Mouse (Mus musculus) left cerebral cortex, adult 2 months (tissue): ENCODE results near the gene Bckdha. TPM values are rescaled to one million over a fixed set of nuclear protein-coding genes. Genes with fewer than 3 reads are reported as not detected.
A peak's percentile ranks its signal among the peaks of the same experiment; 100 is the strongest.

Source experiments
- DNase-seq, 2 experiments: peaks; one replicate each; pipeline ENCODE4 v3.0.0; 2021 to 2022; ENCODE audit warnings: low spot score in 2 of 2, mixed read lengths in 1 of 2; ENCODE audit errors: extremely low spot score in 1 of 2
- H3K27ac ChIP-seq: fragments of 200-600 bp; 2 replicates; pipeline ENCODE4 v1.8.1; 2022
- H3K4me3 ChIP-seq: fragments of 200-600 bp; 2 replicates; pipeline ENCODE4 v1.8.1; 2022
- CTCF ChIP-seq: fragments of 200-600 bp; IDR thresholded peaks from 2 replicates; pipeline ENCODE4 v1.8.1; 2022; ENCODE audit warnings: antibody characterized with exemption, mild to moderate bottlenecking, moderate library complexity
- intact Hi-C: fragments of 180-260 bp; cut with DNase I; formaldehyde crosslinking; loops from one replicate; pipeline ENCODE4 v1.15.1; 2025
- total RNA-seq, 2 experiments: library from RNA; stranded (reverse); gene quantifications; 2 replicates each; pipeline ENCODE4 v1.2.3; 2021

The Bckdha gene
- total RNA-seq, 2 experiments from 2014 or later: 32.9 to 33.9 TPM

DNA sequence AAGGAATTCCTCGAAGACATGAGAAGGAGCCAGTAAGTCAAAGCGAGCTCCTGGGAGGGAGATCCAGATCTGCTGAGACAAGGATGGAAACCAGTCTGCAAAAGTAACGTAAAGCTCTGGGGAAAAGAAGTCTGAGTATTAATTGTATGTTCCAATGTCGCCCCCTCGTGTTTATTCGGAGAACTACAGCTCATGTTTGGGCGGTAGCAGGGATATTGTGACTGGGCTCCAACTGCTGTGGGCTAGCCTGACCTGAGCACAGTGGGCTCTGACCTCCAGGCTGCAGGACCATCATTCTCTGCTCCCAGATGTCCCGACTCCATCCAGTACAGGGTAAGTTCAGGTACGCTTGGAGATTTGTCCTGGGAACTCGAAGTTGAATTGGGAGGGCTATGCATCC is 59.1 kb downstream of the Bckdha start:
- intact Hi-C loops: loop anchor here (2.0 to 5.0 kb wide), 2 partner anchors 112 to 175 kb away; no protein-coding TSS in a partner anchor
- TF ChIP-seq CTCF: peak; percentile 94
- H3K4me3 ChIP-seq: no peak overlapping the region
- H3K27ac ChIP-seq: no peak overlapping the region
- peak; percentile 64 to 78 for DNase-seq

DNA sequence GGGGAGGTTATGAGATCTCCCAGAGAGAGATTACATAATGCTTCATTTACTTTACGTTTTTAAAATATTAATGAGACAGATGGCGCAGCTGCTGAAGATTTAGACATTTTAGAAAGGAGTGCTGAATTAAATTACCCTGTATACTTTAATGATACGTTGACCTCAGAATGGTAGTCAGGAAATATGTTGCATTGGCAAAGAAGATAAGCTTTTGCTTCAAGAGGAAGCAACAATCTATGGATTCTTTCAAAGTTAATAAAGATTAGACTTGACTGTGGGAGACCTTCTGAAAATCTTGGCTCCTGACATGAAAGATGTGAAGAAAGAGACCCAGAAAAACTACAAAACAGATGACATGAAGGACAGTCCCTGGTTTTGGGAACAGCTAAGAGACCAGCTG is 64.9 kb downstream of the Bckdha start:
- Histone ChIP-seq H3K4me3 (no peak overlapping the region), H3K27ac (no peak overlapping the region)
- intact Hi-C loops: no loop called here
- DNase-seq: no peak
- no peak for TF ChIP-seq CTCF

DNA sequence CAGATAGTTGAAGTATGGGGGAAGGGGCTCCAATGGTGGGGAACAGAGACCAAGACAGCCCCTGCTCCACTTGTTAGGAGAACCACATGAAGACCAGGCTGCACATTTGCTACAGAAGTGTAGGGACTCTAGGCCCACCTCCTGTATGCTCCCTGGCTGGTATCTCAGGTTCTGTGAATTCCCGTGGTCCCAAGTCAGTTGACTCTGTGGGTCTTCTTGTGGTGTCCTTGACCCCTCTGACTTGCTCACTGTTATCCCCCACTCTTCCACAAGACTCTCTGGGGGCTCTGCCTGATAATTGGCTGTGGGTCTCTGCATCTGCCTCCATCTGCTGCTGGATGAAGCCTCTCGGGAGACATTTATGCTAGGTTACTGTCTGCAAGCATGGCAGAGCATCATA is 67.6 kb downstream of the Bckdha start:
- TF ChIP-seq CTCF: no peak
- intact Hi-C loops: no loop called here
- DNase-seq: no peak
- H3K4me3 ChIP-seq: no peak overlapping the region
- H3K27ac ChIP-seq: no peak overlapping the region

DNA sequence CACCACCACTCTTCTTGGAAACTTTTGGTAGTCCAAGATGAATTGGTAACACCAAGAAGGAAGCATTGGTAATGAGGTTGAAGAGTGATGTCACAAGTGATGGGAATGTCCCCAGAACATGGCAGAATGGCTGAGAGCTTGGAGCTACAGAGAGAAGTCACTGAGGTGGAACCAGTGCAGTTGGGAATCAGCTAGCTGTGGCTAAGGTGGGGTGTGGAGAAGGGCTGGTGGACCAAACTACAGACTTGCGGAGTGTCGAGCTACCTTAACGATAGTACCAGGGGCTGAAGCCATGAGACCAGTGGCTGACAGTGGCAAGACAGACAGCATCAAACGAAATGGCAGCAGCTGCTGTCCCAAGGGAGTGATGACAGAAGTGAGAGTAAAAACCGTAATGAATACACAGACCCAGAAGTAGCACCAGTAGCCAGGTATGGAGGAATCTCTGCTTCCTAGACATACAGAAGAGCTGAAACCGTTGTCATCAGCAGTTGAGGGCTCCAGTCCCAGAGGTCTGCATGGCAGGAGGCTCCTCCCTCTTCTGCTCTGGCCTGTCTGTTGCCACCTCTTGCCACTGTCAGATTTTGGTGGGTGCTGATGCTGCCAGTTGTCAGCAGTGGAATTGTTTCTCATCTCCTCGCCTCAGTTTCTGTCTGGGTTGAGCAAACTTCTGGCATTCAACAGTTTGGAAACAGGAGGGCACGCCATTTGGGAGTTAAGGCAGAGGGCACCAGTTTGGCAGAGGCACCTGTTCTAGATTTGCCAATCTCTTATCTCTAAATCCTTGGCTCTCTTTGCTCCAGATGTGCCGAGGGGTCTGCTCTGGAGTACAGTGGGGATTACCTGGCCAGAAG is 73.2 kb downstream of the Bckdha start:
- TF ChIP-seq CTCF: no peak

DNA sequence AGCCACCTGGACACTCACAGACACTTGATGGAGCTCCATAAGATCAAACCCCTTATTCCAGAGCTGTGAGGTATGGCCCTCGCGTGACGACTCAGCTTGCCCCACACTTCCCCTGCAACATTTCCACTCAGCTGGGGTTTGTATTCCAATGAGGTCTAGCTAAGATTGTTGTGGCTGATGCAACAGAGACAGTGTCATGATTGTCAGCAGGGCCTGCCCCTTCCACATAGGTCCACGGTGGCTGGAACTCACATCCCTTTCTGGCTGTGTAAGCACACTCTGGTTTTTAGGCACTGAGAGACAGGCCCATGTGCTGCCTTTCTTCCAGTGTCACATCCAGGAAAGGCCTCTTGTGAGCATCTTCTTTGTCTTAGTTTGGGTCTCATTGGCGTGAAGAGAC is 74.1 kb downstream of the Bckdha start:
- no peak overlapping the region for H3K4me3 ChIP-seq
- intact Hi-C loops: no loop called here
- TF ChIP-seq CTCF: no peak
- no peak for DNase-seq
- no peak overlapping the region for H3K27ac ChIP-seq

More for the DNA sequence above, 73.2 kb downstream of the Bckdha start:
- H3K27ac ChIP-seq: no peak overlapping the region
- intact Hi-C loops: no loop called here
- no peak for DNase-seq
- H3K4me3 ChIP-seq: no peak overlapping the region

DNA sequence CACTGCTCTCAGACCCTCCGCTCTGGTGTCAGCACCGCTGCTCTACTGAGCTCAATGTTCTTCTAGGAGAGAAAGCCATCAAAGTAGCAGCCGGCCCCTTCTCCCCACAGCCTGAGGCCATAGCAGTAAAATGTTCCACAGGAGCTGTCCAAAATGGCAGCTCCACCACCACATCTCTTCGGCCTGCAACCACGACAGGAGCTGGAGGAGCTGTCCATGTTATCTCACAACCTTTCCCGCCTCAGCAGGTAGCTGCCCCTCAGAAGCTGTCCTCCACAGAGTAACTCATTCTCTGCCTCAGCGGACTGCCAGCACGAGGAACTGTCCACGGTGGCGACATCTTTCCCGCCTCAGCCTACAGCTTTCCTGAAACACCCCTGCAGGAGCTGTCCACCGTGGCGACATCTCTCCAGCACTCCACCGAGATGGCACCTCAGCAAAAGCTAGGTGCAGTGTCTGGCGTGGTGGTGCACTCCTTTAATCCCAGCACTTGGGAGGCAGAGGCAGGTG is 76.4 kb downstream of the Bckdha start:
- no peak overlapping the region for H3K4me3 ChIP-seq
- intact Hi-C loops: no loop called here
- H3K27ac ChIP-seq: no peak overlapping the region
- DNase-seq: no peak
- TF ChIP-seq CTCF: no peak

Other genes with a start within 250 kb of the Bckdha start
- not detected for gene Cxcl17, start 246.1 kb downstream of the Bckdha start, total RNA-seq
- 1 to 10 TPM; 3.1 to 4.1 TPM for gene Ceacam1, start 181.4 kb downstream of the Bckdha start, total RNA-seq
- gene Ceacam2, start 119.1 kb downstream of the Bckdha start, total RNA-seq: under 1 TPM; 0.35 to 0.68 TPM
- not detected for gene Erich4, start 43.1 kb downstream of the Bckdha start, total RNA-seq
- 10 to 100 TPM; 51.0 to 55.7 TPM for gene Dmac2, start 39.6 kb downstream of the Bckdha start, total RNA-seq
- under 1 TPM; 0.65 to 0.68 TPM for gene B3gnt8, start 32.3 kb downstream of the Bckdha start, total RNA-seq
- 10 to 100 TPM; 23.3 to 24.0 TPM for gene Exosc5, start 183 bp upstream of the Bckdha start, total RNA-seq
- gene Tmem91, start 16.2 kb upstream of the Bckdha start, total RNA-seq: 10 to 100 TPM; 20.7 to 29.4 TPM
- gene B9d2, start 21.8 kb upstream of the Bckdha start, total RNA-seq: 10 to 100 TPM; 21.3 to 25.9 TPM
- 10 to 100 TPM in 1 of 2 experiments, 1 to 10 TPM in 1; 7.3 to 10.7 TPM for gene Tgfb1, start 28.0 kb upstream of the Bckdha start, total RNA-seq
- 10 to 100 TPM; 65.4 to 66.5 TPM for gene Ccdc97, start 60.1 kb upstream of the Bckdha start, total RNA-seq
- gene Hnrnpul1, start 95.8 kb upstream of the Bckdha start, total RNA-seq: 100 to 1,000 TPM in 1 of 2 experiments, 10 to 100 TPM in 1; 96.5 to 101 TPM
- gene Axl, start 129.7 kb upstream of the Bckdha start, total RNA-seq: 10 to 100 TPM; 33.2 to 40.5 TPM
- gene Cyp2s1, start 157.9 kb upstream of the Bckdha start, total RNA-seq: 1 to 10 TPM; 3.2 to 4.2 TPM
- under 1 TPM in 1 of 2 experiments, not detected in 1; 0.18 TPM for gene Cyp2b10, start 238.6 kb upstream of the Bckdha start, total RNA-seq